Comparison of ENCODE assay signal across 8 mouse cellular contexts in the genomic region with DNA sequence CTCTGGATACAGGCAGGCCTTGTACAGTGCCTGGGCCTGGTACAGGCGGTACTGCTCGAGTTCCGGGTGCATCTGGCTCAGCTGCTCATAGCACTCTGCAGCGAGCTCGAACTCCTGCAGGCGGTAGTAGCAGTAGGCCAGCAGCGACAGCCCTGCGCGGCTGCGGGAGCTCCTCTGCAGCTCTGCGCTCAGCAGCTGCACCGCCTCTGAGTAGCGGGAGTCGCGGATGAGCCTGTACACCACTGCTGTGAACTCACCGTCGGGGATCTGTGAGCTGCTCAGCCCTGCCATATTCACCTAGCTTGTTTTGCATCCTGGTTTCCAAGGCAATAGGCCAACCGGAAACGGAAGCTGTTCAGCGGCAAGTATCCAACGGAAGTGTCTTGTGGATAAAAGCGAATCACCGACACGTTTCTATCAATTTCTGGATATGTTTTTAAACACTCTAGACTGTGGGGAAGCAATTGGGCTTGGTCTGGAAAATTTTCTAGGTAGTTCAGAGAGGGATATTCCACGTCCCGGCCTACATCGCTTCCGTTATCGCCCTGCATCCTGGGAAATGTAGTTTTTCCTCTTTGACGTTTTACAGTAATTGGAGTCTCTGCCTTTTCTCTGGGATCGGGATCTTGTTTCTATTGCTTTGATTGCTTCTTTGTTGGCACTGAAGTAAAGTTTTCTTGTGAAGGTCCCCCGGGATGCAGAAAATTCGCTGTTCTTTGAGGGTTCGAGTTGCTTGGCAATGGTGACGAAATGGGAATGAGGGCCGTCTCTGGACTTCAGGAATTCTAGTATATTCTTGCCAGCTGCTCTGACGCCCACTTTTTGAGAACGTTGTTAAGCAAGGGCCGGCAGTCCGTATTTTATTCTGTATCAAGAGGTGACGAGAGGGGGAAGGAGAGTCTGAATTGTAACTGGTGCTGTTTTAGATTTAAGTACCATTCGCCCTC. TPM values are rescaled to one million over a fixed set of nuclear protein-coding genes. Genes with fewer than 3 reads are reported as not detected.
A peak's percentile ranks its signal among the peaks of the same experiment; 100 is the strongest.
DNase-seq lines count a peak whose midpoint lies in the region; ATAC-seq and TF ChIP-seq lines count a peak whose summit lies in the region.

A gene (minus strand): TSS at position 469 of the 947 bp plus-strand sequence.

- H3K9ac ChIP-seq in lung, embryonic 14.5 days, result peak within 1 kb of the TSS; percentile 60

- H3K9me3 ChIP-seq in G1E (replicated peaks), result no peaks in the 10 kb centered on the region
- no peaks in the 10 kb centered on the region for H3K9me3 ChIP-seq in lung, embryonic 14.5 days (ENCODE audit: low read depth, low read length)

- DNase-seq in G1E (ENCODE audit: low spot score), result peak; percentile 45
- DNase-seq in cerebellum, adult 8-10 months, result peak; percentile 79
- DNase-seq in layer of hippocampus, adult 8-10 months (ENCODE audit: low spot score in 2 of 2), result peak; percentile 72 to 81
- peak; percentile 92 for DNase-seq in lung, embryonic 14.5 days
- peak; percentile 46 to 58 for DNase-seq in thymus, adult 18-20 months

- peak within 1 kb of the TSS; percentile 78 for H3K4me2 ChIP-seq in lung, embryonic 14.5 days

- H3K4me1 ChIP-seq in G1E (ENCODE audit: insufficient read depth, low read depth, low read length), result peaks cover 12% of the 10 kb centered on the region
- no peaks in the 10 kb centered on the region for H3K4me1 ChIP-seq in lung, embryonic 14.5 days (ENCODE audit: insufficient read depth)

- peak; percentile 90 for ATAC-seq in G1E (ENCODE audit: extremely low read depth, insufficient number of reproducible peaks, low FRiP score, poor library complexity, severe bottlenecking)
- ATAC-seq in frontal cortex, adult (ENCODE audit: low TSS enrichment), result peak; percentile 94
- ATAC-seq in hematopoietic stem cell, adult 5-6 weeks (replicated peaks in 1 of 2; ENCODE audit: insufficient read depth in 1 of 2, low FRiP score in 2 of 2, low TSS enrichment in 1 of 2, low read depth in 1 of 2, poor library complexity in 2 of 2, severe bottlenecking in 2 of 2), result peak; percentile 85 to 86
- peak; percentile 89 for ATAC-seq in lung, embryonic 14.5 days (ENCODE audit: insufficient read depth)
- ATAC-seq in neutrophil, adult 5-6 weeks (ENCODE audit: extremely low read depth, insufficient number of reproducible peaks, low FRiP score, poor library complexity, severe bottlenecking), result peak; percentile 79

- peak within 1 kb of the TSS; percentile 90 for H3K27ac ChIP-seq in lung, embryonic 14.5 days (ENCODE audit: low read depth)

- H3K4me3 ChIP-seq in G1E (ENCODE audit: low read depth, low read length), result peak within 1 kb of the TSS; percentile 71
- peak within 1 kb of the TSS; percentile 51 for H3K4me3 ChIP-seq in lung, embryonic 14.5 days (ENCODE audit: low read depth, low read length)

- TF ChIP-seq CTCF in G1E (IDR thresholded peaks at IDR 0.05; ENCODE audit: low read depth, low read length), result no peak
- TF ChIP-seq CTCF in lung, embryonic 14.5 days (IDR thresholded peaks at IDR 0.05; ENCODE audit: low read depth), result no peak

- WGBS in lung, embryonic 14.5 days, result 3% methylated on average over 32 of the region's 42 CpGs

- H3K27me3 ChIP-seq in G1E (ENCODE audit: insufficient read depth, low read length), result no peaks in the 10 kb centered on the region
- 0 out of 2 replicates have a peak, but pooled peaks cover under 1% of the 10 kb centered on the region for H3K27me3 ChIP-seq in lung, embryonic 14.5 days (ENCODE audit: insufficient read depth, low read length)

- peaks cover 5% of the 10 kb centered on the region for H3K36me3 ChIP-seq in G1E (replicated peaks)
- no peaks in the 10 kb centered on the region for H3K36me3 ChIP-seq in lung, embryonic 14.5 days (ENCODE audit: insufficient read depth)

RNA-seq across cellular contexts. Expression of the gene that starts here (rescaled TPM):
- 1.3 and 2.7 TPM in 2 replicates for total RNA-seq in G1E (2014; fragmentation: Nextera tagmentation)
- total RNA-seq in G1E (2017), result 3.0 and 3.1 TPM in 2 replicates
- 0.44 and 0.51 TPM in 2 replicates for polyA plus RNA-seq in G1E (2012)
- 4.4 and 9.1 TPM in 2 replicates for total RNA-seq in hematopoietic stem cell, adult 5-6 weeks (2017)
- total RNA-seq in layer of hippocampus, adult 8-10 months (2022), result 10 to 100 TPM; 12.5 to 14.6 (median 13.5) TPM
- 10.1 and 13.1 TPM in 2 replicates for polyA plus RNA-seq in lung, embryonic 14.5 days (2014; fragmentation: Nextera tagmentation; extraction: Ambion mirVana)
- 6.6 and 7.0 TPM in 2 replicates for total RNA-seq in neutrophil, adult 5-6 weeks (2017)

Comparison
In these comparisons a context has a peak if more than half of its experiments do, and no peak if none do; other contexts are left out.
1. Peak in every context shown above with its lines: DNase-seq, ATAC-seq, H3K4me3 ChIP-seq and H3K27ac ChIP-seq.